Mouse (Mus musculus) adipose tissue, adult 10 weeks (tissue): ENCODE data around the gene Ppip5k1. TPM values are rescaled to one million over a fixed set of nuclear protein-coding genes. Genes with fewer than 3 reads are reported as not detected.

Source experiments
- polyA plus RNA-seq: library from polyadenylated mRNA; stranded (reverse); fragments of 350-450 nt; fragmentation: Illumina TruSeq; extraction: RNeasy Lipid Tissue Mini Kit (QIAGEN cat#74804); gene quantifications from one replicate; pipeline ENCODE4 v1.2.3, GENCODE M21; 2014; ENCODE audit warnings: low read depth, low replicate concordance

Gene Ppip5k1
- polyA plus RNA-seq = 38.9 TPM

GRCm38 (mm10) chr2:121354820-121355592 is at the start of gene Ppip5k1:
Gene Ppip5k1 (minus strand): TSS chr2:121355396.

DNA sequence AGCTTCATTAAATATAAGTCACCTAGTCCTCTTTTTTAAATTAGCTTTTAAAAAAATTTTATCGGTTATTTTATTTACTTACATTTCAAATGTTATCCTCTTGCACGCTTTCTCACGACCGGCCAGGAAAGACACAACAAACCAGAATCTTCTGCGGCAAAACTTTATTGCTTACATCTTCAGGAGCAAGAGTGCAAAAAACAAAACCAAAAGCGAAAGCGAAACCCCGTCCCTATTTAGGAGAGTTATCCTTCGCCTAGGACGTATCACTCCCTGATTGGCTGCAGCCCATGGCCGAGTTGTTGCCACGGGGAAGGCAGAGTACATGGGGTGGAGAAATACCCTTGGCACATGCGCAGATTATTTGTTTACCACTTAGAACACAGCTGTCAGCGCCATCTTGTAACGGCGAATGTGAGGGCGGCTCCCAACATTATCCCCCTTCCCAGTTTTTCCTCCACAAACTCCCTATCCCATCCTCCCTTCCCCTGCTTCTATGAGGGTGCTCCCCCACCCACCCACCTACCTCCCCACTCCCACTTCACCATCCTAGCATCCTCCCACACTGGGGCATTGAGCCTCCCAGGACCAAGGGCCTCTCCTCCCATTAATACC is 31.9 kb upstream of the Ppip5k1 start, which contains the start of gene Strc:
Strc (minus strand) TSS at position 208 of the 615 bp plus-strand sequence.

DNA sequence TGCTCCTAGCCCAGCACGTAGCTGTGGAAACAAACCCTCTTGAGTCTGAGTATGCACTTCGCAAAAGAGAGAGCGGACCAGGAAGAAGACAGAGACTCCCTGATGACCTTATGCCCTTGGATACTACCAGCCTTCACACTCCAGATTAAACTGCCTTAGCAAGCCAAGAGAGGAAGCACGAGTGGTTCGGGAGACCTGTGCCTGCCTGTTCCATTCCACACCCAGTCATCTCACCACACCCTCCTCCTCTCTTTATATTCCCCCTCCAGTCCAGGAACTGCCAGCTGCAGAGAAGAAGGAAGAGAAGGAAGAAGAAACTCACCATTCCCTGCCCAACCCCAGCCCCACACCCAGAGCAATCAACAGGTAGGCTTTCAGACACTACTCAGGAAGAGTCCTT is 2.3 kb upstream of the Ppip5k1 start, which contains the start of gene Ckmt1:
Ckmt1 (plus strand) TSS at position 221 of the 400 bp plus-strand sequence.

DNA sequence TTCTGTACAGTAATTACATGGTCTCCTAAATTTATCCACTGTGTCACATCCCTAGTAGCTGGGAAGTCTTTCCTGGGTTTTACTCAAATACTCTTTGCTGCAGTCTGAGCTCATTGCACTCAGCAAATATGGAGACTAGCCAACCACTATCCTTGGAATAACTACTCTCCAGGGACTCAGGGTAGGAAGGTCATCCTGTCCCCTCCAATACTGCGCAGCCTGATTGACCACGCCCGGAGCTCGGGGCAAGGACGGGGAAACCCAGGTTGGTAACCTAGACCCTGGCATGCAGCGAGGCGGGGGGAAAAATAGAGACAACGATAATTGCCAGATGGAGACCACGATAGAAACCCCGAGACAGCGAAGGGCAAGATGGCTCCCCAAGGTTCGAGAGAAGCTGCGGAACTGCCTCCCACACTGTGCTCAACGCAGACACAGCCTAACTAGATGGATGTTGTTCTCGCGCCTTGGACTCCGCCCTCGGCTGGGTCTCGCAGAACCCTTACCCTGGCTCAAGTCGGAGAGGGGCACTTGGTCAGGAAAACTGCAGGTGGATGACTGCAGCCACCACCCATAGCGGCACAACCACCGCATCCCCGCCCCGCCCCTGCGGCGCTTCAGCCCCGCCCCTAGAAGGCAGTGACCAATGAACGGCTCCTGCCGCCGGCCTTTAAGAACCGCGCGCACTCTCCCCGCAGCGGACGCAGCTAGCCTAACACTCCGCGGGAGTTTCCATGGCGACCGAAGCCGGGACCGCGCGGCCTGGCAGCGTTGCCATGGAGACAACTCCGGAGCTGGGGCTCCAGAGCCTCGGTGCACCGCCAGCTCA is 66.1 kb downstream of the Ppip5k1 start, which contains the start of gene Map1a:
Map1a (plus strand) TSS at position 700 of the 829 bp plus-strand sequence.

DNA sequence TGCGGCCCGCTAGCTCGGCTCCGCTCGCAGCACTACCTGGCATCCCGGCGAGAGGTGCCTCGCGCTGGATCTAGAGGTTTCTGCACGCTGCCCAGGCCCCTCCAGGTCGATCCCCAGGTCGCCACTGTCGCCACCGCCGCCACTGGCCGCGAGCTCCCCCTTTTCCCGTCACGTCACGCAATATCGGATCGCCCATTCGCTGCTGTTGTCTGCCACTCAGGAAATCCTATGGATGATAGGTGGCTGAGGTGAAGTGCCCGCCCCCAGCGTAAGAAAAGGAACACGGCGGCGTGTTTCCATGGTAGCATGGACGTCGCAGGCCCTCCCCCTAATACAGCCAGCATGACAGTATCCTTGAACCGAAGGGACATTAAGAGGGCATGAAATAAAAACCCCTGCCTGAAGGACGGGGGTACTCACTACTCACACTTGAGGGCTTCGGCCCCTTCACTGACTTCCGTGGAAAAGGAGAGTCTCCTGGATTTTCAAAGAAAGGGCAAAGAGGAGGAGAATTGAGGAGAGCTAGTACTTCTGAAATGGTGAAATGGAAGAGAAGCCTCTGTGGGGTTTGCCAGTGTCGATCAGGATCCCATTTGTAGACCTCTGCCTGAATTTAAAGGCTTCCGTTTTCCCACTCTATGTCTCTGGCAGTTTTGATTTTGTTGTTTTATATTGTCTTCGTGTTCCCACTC is 83.8 kb downstream of the Ppip5k1 start, which contains the start of gene Trp53bp1:
Trp53bp1 (minus strand) TSS at position 172 of the 692 bp plus-strand sequence.

Other genes with a start within 250 kb of the Ppip5k1 start
- 0.27 TPM for gene Tgm7, start 245.6 kb downstream of the Ppip5k1 start, polyA plus RNA-seq
- 11.8 TPM for gene Adal, start 215.0 kb downstream of the Ppip5k1 start, polyA plus RNA-seq
- 8.6 TPM for gene Lcmt2, start 214.7 kb downstream of the Ppip5k1 start, polyA plus RNA-seq
- gene Tubgcp4, start 184.7 kb downstream of the Ppip5k1 start, polyA plus RNA-seq = 18.2 TPM
- gene Zscan29, start 184.3 kb downstream of the Ppip5k1 start, polyA plus RNA-seq = 9.7 TPM
- gene Trp53bp1, start 84.0 kb downstream of the Ppip5k1 start, polyA plus RNA-seq = 22.6 TPM
- 2.4 TPM for gene Map1a, start 65.8 kb downstream of the Ppip5k1 start, polyA plus RNA-seq
- gene Ckmt1, start 2.3 kb upstream of the Ppip5k1 start, polyA plus RNA-seq = 3.6 TPM
- gene Strc, start 31.8 kb upstream of the Ppip5k1 start, polyA plus RNA-seq = 0.14 TPM
- 468 TPM for gene Pdia3, start 58.4 kb upstream of the Ppip5k1 start, polyA plus RNA-seq
- gene Catsper2, start 58.4 kb upstream of the Ppip5k1 start, polyA plus RNA-seq = 10.4 TPM
- 16.5 TPM for gene Ell3, start 88.9 kb upstream of the Ppip5k1 start, polyA plus RNA-seq
- 463 TPM for gene Serf2, start 93.8 kb upstream of the Ppip5k1 start, polyA plus RNA-seq
- 15.3 TPM for gene Hypk, start 97.9 kb upstream of the Ppip5k1 start, polyA plus RNA-seq
- gene Serinc4, start 101.4 kb upstream of the Ppip5k1 start, polyA plus RNA-seq = 0.74 TPM
- 30.5 TPM for gene Mfap1b, start 118.7 kb upstream of the Ppip5k1 start, polyA plus RNA-seq
- 24.0 TPM for gene Mfap1a, start 151.3 kb upstream of the Ppip5k1 start, polyA plus RNA-seq
- 2.1 TPM for gene Wdr76, start 151.3 kb upstream of the Ppip5k1 start, polyA plus RNA-seq